Mouse (Mus musculus) testis, adult 2 months (tissue): ENCODE data around the gene Shkbp1.

ENCODE experiments used
- CTCF ChIP-seq: fragments of 200-500 bp; IDR thresholded peaks from 2 replicates; pipeline ENCODE4 v1.5.1; 2012; ENCODE audit warnings: low read depth, mild to moderate bottlenecking, inconsistent platforms, low read length, moderate library complexity; ENCODE audit not compliant: control insufficient read depth, insufficient read depth, insufficient replicate concordance
- POLR2A ChIP-seq: fragments of 200-500 bp; IDR thresholded peaks from 2 replicates; pipeline ENCODE4 v1.6.1; 2012; ENCODE audit warnings: low read depth, mild to moderate bottlenecking, inconsistent platforms, low read length, moderate library complexity; ENCODE audit not compliant: control insufficient read depth

DNA sequence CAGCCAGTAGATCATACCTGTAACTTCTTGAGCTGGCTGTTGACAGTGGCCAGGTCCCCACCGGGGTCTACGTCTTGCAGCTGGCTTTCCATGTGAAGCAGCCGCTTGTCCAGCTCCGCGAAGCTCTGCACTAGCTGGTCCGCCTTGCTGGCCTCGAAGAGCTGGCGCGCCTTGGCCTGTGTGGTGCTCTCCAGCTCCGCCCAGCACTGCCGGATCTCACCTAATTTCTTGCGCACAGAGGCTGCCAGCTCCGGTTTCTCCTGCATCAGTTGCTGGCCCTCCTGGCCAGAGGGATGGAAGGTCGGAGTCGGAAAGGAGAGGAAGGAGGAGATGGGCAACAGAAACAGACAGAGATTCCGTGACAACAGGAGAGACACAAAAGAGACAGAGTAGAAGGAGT lies 35.6 kb upstream of the Shkbp1 start:
- no peak for TF ChIP-seq CTCF
- TF ChIP-seq POLR2A = no peak
